Mouse (Mus musculus) spleen, adult 12 weeks (tissue): ENCODE data around the gene Son.
A peak's percentile ranks its signal among the peaks of the same experiment; 100 is the strongest.
"Not testable (repeated sequence)": the region's sequence is repeated elsewhere in the genome, so short reads cannot be mapped to it uniquely, and the experiment has no call there.

Experiments
- DNase-seq: peaks from one replicate; pipeline ENCODE4 v3.0.0; 2022; ENCODE audit warnings: low spot score

The Son gene

DNA sequence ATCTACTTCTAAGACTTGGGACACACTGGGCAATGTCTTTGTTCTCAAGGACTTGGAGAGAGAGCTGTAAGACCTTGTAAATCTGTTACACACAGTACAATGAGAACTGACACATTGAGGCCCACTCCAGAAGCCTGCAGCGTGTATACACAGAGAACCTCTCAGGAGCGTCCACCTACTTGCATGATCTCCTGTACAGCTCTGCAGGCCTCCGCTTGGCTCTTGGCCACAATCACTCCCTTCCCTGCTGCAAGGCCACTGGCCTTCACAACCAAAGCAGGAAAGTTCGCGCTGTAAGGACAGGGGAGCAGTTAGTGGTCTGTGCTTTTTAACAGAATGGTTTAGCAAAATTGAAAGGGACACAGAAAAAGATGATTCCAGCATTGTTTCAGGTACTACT, 8.1 kb upstream of the Son start:
- no peak for DNase-seq

DNA sequence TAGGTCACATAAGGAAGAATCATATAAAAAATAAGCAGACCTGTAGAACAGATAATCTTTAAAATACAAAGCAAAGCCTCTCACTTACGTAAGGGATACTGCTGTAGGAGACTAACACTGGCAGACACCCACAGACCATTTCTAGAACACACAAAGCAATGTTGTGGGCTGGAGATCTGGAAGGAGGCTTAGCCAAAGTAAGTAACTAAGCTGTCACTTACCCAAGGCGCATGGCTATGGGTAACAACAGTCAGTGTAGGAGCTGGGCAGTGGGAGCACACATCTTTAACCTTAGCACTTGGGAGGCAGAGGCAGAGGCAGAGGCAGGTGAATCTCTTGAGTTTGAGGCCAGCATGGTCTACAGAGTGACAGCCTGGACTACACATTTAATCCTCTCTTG, 7.7 kb upstream of the Son start:
- no peak for DNase-seq

DNA sequence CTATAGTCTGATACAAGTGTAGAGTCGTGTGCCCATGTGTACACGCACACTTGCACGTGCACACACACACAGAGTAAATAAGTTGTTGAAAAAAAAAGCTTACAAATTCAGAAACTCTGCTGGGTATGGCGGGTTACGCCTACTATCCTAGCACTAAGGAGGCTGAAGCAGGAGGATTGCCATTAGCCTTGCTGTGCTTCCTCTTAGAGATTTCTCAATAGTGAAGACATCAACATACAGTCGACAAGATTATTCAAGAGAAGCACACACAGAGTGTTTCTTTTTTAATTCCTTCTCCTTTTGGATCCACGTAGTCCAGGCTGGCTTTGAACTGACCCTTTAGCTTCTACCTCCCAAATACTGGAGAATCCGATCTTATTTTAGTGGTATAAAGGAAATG, 7.1 kb upstream of the Son start:
- no peak for DNase-seq

DNA sequence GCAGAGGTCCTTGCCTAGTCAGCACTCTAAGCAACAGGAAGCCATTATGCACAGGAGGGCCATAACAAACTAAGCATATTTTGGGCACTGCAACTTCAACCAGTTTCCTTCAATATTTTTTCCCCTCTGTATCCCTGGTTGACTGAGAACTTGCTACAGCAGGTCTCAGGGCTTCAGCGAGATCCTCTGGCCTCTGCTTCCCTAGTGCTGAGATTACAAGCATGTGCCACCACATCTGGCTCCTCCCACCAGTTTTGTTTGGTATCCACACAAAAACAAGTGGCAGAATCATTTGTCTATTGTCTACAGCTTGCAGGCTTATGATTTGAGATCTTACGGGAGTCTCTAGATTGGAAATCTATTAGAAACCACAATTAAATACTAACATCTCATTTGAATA, 2.4 kb upstream of the Son start:
- no peak for DNase-seq

DNA sequence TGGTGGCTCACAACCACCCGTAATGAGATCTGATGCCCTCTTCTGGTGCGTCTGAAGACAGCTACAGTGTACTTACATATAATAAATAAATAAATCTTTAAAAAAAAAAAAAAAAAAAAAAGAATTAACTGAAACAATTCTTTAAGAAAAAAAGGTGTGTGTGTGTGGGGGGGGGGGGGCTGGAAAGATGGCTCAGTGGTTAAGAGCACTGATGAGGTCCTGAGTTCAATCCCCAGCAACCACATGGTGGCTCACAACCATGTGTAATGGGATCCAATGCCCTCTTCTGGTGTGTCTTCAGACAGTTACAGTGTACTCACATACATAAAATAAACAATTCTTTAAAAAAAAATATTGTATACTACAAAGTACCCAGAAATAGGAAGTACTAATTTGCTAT, 1.9 kb upstream of the Son start:
- DNase-seq: not testable (repeated sequence)

DNA sequence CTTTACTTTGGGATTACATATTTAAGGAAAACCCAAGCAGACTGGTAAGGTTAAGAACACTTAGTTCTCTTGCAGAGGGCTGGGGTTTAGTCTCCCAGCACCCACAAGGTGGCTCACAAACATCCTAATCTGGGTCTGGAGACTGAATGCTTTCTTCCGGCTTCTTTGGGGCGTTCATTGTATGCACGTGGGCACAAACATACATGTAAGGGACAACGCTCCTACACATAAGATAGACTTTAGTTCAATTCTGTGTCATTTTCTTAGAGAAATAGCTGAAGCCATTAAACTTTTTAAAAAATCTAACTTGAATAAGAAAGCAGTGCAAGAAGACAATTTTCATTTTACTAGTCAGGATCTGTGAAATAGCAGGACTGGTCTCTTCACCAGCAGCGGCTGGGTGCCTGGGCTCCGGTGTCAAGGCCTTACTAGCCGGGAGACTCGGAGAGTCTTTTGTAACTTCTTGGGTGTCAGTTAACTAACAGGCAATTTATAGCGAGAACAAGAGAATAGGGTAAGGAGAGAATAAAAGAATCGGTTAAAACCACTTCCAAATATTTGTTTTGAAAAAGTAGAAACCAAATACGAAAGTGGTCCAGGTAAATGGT, 1.2 kb upstream of the Son start:
- DNase-seq: peak; percentile 19

DNA sequence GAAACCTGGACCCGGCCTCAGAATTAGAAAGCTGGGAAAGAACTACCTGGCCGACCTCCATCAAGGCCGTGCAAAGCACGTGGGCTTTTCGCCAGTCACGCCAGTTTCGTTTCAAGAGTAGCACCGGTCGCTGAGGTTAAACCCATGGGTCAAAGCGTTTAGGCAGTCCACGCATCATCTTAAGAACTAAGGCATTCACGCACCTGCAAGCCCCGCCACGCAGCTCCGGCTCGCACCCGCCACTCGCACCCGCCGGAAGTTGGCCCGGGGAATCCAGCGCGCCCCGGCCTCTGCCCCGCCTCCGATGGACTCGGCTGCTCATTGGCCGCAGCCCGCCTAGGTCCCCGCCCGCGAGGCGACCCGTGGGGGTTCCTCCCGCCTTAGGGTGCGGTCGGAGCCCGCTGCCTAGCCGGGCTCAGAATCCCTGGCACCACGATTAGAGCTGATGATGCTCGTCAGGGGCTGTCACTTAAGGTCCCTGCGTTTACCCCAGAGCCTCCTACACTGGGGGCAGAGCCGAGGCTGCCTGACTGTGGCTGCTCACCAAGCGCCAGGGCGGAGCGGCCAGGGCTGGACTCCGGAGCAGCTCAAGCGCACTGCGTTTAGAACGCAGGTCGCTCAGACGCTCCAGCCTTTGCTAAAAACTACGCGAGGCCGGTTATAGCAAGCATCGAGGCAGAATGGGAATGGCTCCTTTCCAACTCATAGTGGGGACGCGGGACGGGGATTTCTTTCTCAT, 456 bp upstream of the Son start, which contains the start of gene Gart:
Gene Gart (minus strand): TSS at position 272 of the 739 bp plus-strand sequence.
- DNase-seq: peak; percentile 90

DNA sequence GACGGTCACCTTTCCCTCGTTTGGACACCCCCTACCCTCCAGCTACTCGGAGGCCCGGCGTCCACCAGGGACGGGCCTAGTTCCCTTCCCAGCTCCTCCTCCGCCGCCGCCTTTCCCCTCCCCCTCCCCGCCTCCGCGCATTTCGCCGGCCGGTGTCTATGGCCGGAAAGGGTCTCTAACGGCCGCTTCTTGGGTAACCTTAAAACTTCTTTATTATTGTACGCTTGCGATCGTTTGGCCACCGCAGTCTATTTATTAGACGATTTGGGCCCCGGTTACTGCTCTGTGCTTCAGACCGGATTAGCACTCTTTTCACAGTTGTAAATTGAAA, 879 bp downstream of the Son start:
- peak; percentile 72 for DNase-seq

DNA sequence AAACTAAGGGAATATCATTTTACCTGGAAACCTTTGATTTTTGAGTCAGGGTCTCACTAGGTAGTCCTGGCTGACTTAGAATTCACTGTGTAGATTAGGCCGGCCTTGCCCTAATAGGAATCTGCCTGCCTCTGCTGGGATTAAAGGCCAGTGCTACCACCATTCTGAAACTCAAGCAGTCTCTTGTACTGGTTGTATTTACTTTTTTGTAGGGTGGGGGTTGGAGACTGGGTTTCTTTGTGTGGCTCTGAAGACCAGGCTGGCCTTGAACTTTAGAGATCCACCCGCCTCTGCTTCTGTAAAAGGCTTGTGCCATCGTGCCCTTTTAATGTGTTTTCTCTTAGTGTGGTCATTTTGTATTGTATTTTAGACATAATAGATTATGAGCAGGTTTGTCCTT, 1.9 kb downstream of the Son start:
- no peak for DNase-seq

DNA sequence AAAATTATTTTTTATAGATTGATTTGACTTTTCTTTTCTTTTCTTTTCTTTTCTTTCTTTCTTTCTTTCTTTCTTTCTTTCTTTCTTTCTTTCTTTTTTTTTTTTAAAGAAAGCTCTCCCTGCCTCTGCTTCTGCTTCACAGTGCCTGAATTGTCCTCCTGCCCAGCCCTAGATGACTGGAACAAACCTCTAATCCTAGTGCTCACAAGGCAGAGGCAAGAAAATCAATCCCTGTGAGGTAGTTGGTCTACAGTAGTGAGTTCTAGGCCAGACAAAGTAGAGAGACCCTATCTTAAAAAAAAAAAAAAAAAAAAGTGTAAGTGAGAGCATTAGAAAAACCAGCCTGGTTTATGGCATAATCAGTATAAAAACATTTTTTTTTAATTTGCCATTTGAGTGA, 2.5 kb downstream of the Son start:
- DNase-seq: no peak

DNA sequence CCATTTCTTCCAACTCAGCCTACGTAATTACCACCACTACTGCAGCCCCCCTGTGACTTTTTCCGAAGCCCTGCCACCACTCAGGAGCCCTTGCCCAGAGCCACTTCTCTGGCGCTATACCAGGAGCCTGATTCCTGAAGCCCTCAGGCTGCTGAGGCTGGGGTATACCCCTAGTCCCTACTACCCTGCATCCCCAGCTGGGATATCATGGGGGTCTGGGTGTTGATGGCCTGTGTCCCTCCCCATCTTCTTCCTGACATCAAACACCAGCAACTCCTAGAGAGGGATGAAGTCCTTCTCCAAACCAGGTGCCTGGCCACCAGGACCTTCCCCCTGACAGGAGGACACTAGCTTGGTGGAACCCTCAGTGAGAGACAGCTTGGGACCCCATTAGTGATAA, 4.9 kb downstream of the Son start:
- DNase-seq: no peak

DNA sequence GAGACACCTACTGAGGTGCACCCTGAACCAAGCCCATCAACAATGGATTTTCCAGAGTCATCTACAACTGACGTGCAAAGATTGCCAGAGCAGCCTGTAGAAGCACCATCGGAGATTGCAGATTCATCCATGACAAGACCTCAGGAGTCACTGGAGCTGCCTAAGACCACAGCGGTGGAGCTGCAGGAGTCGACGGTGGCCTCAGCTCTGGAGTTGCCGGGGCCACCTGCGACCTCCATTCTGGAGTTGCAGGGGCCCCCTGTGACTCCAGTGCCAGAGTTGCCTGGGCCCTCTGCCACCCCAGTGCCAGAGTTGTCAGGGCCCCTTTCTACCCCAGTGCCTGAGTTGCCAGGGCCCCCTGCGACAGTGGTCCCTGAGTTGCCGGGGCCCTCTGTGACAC, 8.0 kb downstream of the Son start:
- DNase-seq: no peak

DNA sequence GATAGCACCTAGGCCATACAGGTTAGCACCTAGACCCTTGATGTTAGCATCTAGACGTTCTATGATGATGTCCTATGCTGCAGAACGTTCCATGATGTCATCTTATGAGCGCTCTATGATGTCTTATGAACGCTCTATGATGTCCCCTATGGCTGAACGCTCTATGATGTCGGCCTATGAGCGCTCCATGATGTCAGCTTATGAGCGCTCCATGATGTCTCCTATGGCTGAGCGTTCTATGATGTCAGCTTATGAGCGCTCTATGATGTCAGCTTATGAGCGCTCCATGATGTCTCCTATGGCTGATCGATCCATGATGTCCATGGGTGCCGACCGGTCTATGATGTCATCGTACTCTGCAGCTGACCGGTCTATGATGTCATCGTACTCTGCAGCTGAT, 10.0 kb downstream of the Son start:
- no peak for DNase-seq

DNA sequence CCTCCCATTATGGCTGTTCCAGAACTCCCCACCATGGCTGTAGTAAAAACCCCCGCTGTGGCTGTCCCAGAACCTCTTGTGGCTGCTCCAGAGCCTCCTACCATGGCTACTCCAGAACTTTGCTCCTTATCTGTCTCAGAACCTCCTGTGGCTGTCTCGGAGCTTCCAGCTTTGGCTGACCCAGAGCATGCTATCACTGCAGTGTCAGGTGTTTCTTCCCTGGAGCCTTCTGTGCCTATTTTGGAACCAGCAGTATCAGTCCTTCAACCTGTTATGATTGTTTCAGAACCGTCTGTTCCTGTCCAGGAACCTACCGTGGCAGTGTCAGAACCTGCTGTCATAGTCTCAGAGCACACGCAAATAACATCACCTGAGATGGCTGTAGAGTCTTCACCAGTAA, 11.2 kb downstream of the Son start:
- no peak for DNase-seq

DNA sequence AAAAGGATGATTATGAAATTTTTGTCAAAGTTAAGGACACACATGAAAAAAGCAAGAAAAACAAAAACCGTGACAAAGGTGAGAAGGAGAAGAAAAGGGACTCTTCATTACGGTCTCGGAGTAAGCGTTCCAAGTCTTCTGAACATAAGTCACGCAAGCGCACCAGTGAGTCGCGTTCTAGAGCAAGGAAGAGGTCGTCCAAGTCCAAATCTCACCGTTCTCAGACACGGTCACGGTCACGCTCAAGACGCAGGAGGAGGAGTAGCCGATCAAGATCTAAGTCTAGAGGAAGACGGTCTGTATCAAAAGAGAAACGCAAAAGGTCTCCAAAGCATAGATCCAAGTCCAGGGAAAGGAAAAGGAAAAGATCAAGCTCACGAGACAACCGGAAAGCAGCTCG, 12.5 kb downstream of the Son start:
- DNase-seq: no peak

DNA sequence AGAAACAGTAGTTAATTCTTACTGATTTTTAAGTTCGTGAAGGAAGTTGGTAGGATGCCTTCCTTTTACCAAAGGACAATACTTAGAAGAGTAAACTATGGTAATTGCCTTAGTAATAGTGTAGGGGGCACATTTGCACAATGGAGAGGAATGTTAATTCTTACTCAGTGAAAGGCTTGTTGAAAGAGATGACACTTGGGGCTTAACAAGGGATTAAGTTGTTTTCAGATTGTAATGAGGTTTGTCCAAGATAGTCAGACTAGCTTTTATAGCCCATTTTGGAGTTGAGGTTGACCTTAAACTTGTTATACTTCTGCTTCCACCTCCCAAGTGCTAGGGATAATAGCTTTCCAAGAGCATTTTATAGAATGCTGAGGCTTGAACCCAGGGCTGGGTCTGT, 14.1 kb downstream of the Son start:
- no peak for DNase-seq

DNA sequence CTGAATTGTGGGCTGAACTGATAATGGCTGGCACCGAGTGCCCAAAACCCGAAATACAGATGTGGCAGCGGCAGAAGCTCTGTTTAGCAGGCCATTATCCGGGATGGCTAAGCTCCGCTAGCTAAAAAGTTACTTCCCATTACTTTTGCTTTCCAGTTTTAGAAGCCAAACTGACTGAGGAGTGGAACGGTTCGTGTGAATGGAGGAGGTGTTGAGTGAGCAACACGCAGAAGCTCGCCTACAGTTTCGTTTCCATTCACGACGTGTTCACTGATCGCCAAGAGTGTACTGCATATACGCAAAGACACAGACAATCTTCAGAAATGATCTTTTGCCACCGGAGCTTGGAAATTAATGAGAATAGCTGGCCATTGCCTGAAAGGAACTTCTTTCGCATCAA, 15.0 kb downstream of the Son start:
- no peak for DNase-seq

DNA sequence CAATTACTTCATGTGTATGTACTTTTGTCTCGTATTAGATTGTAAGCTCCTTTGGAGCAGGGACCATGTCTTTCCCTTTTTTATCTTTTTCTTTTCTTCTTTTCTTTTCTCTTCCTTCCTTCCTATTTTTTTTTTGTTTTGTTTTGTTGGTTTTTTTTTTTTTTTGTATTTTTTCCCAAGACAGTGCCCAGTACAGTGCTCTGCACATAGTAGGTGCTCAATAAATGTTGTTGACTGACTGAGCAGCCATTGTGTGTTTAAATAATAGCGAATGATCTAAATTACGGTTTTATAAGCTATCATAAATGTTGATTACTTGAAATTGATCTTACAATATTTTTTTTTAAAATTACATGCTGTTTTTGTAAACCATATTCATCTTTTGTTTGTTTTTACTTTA, 16.5 kb downstream of the Son start:
- no peak for DNase-seq

DNA sequence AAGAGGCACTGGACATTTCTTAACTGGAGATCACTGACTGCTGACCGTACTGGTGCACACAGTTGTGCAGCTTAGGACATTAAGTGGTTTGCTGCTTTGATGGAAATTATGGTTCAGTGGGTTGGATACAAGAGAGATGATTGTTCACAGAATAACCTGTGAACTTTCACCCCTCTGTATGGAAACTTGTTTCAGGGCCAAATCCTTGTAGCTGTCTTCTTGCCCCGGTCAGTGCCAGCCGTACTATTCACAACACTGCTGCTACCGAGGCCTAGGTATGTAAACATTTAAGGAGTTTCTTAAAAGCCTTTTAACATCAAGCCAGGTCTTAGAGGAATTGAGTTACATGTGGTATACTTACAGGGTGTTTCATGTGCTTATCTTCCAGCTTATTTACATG, 27.2 kb downstream of the Son start:
- DNase-seq: no peak

DNA sequence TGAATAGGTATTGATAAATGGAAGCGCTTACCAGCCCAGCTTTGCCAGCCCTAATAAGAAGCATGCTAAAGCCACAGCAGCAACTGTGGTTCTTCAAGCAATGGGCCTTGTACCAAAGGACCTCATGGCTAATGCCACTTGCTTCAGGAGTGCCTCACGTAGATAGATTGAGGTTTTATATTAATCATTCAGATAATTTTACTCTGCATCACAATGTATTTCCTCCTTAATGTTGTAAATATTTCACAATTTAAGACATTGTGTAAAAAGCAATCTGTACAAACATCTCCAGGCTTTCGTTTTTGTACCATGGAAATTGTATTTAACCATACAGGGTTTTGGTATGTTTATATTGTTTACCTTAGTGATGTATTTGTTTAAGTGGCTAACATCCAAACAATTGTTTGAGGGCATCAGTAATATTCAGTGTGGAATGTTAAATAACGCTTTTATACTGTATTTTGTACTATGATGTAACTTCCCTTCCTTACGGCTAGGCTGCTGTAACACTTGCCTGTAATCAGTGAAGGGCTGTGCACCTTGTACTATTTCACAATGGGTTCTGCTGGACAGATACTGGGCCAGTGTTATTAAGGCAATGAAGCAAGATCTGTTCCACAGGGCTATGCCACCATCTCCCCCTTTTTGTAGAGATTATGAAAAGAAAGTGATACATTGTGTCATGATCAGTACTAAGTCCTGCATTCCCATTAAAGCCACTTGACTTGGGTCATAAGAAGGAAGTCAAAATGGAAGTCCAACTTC, 31.0 kb downstream of the Son start:
- no peak for DNase-seq

DNA sequence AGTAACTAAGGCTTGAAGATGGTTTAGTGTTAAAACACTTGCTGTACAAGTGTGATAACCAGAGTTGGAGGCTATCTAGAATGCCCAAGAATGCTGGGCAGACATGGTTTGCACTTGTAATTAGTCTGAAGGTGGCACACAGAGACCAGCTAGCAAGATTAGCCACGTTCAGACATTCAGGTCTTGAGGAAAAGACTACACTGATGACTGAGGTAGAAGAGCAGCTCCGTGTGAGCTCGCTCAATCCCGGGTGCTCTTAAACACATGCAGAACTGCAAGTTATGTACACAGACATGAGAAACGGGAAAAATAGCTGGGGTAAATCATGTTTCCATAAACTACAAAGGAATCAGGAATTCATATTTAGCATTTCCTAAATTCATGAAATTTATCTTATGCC, 33.4 kb downstream of the Son start:
- DNase-seq: no peak

DNA sequence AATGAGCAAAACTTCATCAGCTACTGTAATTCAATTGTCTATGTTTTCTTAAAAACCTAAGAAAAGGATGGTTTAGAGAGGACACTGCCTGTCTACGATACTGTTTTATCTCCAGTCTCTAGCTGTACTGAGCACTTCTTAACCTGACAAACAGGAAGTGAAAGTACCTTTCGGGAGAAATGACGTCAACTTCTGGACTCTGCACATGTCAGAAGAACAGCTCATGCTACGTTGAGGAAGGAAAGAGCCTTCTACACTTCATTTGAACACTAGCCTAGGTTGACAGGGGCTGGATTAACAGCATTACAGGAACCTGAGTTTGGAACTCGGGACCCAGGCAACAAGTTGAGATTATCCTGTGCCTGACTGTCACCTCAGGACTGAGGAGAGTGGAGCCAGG, 38.2 kb downstream of the Son start:
- DNase-seq: peak; percentile 14

DNA sequence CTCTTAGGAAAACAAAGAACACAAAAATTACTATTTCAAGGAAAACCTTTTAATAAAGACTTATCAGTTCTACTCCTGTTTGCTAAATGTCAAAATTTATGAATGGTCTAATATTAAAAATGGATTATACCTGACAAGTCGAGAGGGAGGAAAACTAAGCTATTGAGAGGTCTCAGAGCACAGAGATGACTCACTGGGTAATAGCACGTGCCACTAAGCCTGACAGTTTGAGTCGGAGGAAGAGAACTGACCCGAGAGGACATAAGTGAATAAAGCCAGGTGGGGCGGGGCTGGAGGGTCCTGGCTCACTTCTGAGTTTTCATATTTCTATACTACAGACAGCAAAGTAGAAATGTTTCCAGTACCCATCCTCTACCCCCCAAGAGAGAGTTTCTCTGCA, 39.1 kb downstream of the Son start:
- no peak for DNase-seq
